Mouse (Mus musculus): ENCODE data around the gene Lrmp. TPM values are rescaled to one million over a fixed set of nuclear protein-coding genes. Genes with fewer than 3 reads are reported as not detected.

Lrmp gene
- polyA plus RNA-seq, 1 experiment from 2014 or later: 1.8 TPM

GRCm38 (mm10) chr6:145160581-145160980 lies 45.1 kb downstream of the Lrmp start:
- Histone ChIP-seq H3K36me3 (replicated peaks) (no peaks in the 10 kb centered on the region), H3K4me1 (0 out of 2 replicates have a peak, but pooled peaks cover 4% of the 10 kb centered on the region), H3K4me3 (no peak overlapping the region), H3K9me3 (peaks cover 4% of the 10 kb centered on the region; the same call in 1 of the 2 replicates), H3K27me3 (ENCODE audit: poor library complexity, severe bottlenecking) (no peaks in the 10 kb centered on the region), H3K27ac (no peak overlapping the region)
- 68% methylated on average over 5 of the region's 5 CpGs for WGBS
- DNase-seq (ENCODE audit: extremely low spot score, low spot score): no peak

- no peak overlapping the region for H3K27ac ChIP-seq
- 87% methylated on average over 14 of the region's 14 CpGs for WGBS
- H3K27me3 ChIP-seq (ENCODE audit: poor library complexity, severe bottlenecking): peaks cover 53% of the 10 kb centered on the region
- H3K9me3 ChIP-seq: no peaks in the 10 kb centered on the region
- peaks cover 47% of the 10 kb centered on the region for H3K4me1 ChIP-seq
- H3K4me3 ChIP-seq: no peak overlapping the region
- no peaks in the 10 kb centered on the region for H3K36me3 ChIP-seq (replicated peaks)
- DNase-seq (ENCODE audit: extremely low spot score, low spot score): no peak
Observed at GRCm38 (mm10) chr6:145171892-145172606, 56.6 kb downstream of the Lrmp start.

GRCm38 (mm10) chr6:145173781-145174191 lies 58.3 kb downstream of the Lrmp start:
- 1% methylated on average over 11 of the region's 11 CpGs for WGBS
- peak overlapping the region; percentile 78 for H3K27ac ChIP-seq
- H3K36me3 ChIP-seq (replicated peaks): no peaks in the 10 kb centered on the region
- H3K9me3 ChIP-seq: no peaks in the 10 kb centered on the region
- H3K4me1 ChIP-seq: peaks cover 55% of the 10 kb centered on the region
- peak overlapping the region; percentile 36 for H3K4me3 ChIP-seq
- H3K27me3 ChIP-seq (ENCODE audit: poor library complexity, severe bottlenecking): peaks cover 69% of the 10 kb centered on the region
- peak; percentile 62 for DNase-seq (ENCODE audit: extremely low spot score, low spot score)

GRCm38 (mm10) chr6:145175571-145175981 lies 60.1 kb downstream of the Lrmp start:
- H3K4me1 ChIP-seq: peaks cover 60% of the 10 kb centered on the region
- no peak overlapping the region for H3K4me3 ChIP-seq
- peaks cover 74% of the 10 kb centered on the region for H3K27me3 ChIP-seq (ENCODE audit: poor library complexity, severe bottlenecking)
- 38% methylated on average over 9 of the region's 9 CpGs for WGBS
- H3K9me3 ChIP-seq: no peaks in the 10 kb centered on the region
- no peak for DNase-seq (ENCODE audit: extremely low spot score, low spot score)
- no peak overlapping the region for H3K27ac ChIP-seq
- H3K36me3 ChIP-seq (replicated peaks): no peaks in the 10 kb centered on the region

DNA sequence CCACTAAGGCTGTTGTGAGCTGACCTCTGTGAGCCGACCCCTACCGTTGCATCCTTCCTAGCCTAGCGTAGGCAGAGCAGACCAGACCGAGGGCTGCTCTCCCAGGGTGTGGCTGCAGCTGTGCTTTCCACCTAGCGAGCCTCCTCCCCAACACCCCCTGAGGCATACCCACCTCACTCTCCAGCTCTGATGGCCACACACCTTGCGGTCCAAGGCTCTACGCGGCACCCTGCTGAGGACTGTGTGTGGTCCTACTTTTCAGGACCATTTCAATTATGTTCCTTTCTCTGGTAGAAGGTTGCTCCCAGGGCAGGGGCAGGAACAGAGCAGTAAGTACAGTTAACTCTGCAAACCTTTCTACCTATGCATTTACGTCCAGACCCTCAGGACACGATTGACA lies 61.0 kb downstream of the Lrmp start:
- H3K9me3 ChIP-seq: no peaks in the 10 kb centered on the region
- H3K27ac ChIP-seq: no peak overlapping the region
- H3K4me3 ChIP-seq: no peak overlapping the region
- peaks cover 71% of the 10 kb centered on the region for H3K27me3 ChIP-seq (ENCODE audit: poor library complexity, severe bottlenecking)
- 42% methylated on average over 10 of the region's 10 CpGs for WGBS
- DNase-seq (ENCODE audit: extremely low spot score, low spot score): no peak
- H3K36me3 ChIP-seq (replicated peaks): no peaks in the 10 kb centered on the region
- peaks cover 60% of the 10 kb centered on the region for H3K4me1 ChIP-seq

DNA sequence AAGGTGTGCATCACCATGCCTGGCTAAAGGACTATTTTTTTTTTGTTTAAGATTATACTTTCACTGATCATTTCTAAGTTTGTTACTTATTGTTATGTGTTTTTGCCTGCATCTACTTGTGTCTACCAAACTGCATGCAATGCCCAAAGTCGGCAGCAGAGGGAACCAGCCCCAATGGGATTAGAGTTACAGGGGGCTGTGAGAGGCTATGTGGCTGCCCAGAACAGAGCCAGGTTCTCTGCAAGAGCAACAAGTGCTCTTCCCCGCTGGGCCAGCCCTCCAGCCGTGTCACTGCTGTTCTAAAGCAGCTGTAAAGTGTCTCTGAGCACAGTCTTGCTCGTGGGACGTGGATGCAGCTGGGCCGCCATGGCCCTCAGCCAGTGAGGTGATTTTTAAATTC lies 64.2 kb downstream of the Lrmp start:
- Histone ChIP-seq H3K36me3 (replicated peaks) (no peaks in the 10 kb centered on the region), H3K27me3 (ENCODE audit: poor library complexity, severe bottlenecking) (peaks cover 45% of the 10 kb centered on the region), H3K9me3 (no peaks in the 10 kb centered on the region), H3K4me3 (no peak overlapping the region), H3K27ac (no peak overlapping the region), H3K4me1 (peaks cover 36% of the 10 kb centered on the region)
- peak; percentile 67 for DNase-seq (ENCODE audit: extremely low spot score, low spot score)
- 33% methylated on average over 6 of the region's 6 CpGs for WGBS

- Histone ChIP-seq H3K36me3 (replicated peaks) (no peaks in the 10 kb centered on the region), H3K27me3 (ENCODE audit: poor library complexity, severe bottlenecking) (peaks cover 21% of the 10 kb centered on the region), H3K4me3 (no peak overlapping the region), H3K4me1 (peaks cover 12% of the 10 kb centered on the region), H3K9me3 (no peaks in the 10 kb centered on the region), H3K27ac (no peak overlapping the region)
- DNase-seq (ENCODE audit: extremely low spot score, low spot score): no peak
- WGBS: 82% methylated on average over 8 of the region's 8 CpGs
Observed at GRCm38 (mm10) chr6:145182044-145182443, 66.6 kb downstream of the Lrmp start.

DNA sequence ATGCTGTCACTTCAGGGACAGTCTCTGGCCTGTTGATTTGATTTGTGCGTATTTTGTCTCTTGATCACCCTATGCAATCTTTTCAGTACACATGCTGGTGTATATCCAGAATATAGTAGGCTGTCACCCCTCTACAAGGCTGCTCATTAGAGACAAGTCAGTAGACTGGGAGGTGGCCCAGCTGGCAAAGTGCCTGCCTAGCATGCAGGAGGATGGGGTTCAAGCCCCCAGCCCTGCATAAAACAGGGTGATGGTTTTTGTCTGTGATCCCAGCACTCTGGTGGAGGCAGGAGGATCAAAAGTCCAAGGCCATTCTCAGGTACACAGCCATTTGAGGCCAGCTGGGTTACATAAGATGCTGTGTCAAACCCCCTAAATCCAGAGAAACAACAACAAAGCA lies 70.6 kb downstream of the Lrmp start:
- Histone ChIP-seq H3K27me3 (ENCODE audit: poor library complexity, severe bottlenecking) (no peaks in the 10 kb centered on the region), H3K36me3 (replicated peaks) (no peaks in the 10 kb centered on the region), H3K9me3 (no peaks in the 10 kb centered on the region), H3K4me1 (0 out of 2 replicates have a peak, but pooled peaks cover 8% of the 10 kb centered on the region), H3K27ac (no peak overlapping the region), H3K4me3 (no peak overlapping the region)
- no peak for DNase-seq (ENCODE audit: extremely low spot score, low spot score)
- 93% methylated on average over 1 of the region's 1 CpGs for WGBS

DNA sequence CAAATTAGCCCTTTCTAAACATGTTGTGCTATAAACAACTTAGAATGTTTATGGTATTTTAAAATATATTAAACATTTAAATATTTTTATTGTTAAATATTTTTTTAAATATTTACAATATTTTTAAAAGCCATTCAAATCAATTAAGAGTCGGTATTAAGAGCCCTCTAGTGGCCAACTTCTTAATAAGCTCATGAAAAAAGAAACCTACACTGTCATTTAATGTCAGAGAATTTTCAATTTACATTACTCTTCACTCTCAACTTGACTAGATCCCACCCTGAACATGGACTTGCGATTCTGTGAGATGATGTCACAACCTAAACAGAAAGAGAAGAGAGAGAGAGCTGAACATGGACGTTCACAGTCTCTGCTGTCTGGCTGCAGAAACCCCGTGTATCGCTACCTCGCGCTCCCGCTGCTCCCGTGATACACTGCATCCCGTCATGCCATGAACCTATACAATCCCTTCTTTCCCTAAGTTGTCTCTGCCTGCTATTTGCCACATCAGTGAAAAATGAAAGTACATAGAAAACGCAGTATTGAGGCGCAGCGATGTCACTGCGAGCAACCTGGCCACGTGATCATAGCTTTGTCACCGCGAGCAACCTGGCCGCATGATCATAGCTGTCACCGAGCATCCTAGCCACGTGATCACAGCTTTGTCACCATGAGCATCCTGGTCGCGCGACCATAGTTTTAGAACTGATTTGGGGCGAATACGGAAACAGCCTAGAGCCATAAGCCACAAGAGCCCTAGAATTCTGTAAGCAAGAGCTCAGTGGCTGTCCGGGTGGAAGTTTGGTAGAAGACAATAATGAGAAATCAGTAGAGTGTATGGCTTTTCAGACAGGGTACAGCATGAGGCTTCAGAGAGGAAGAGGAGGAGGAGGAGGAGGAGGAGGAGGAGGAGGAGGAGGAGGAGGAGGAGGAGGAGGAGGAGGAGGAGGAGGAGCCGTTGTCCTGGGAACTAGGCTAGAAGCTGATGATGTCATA lies 71.9 kb downstream of the Lrmp start:
- no peaks in the 10 kb centered on the region for H3K9me3 ChIP-seq
- no peaks in the 10 kb centered on the region for H3K27me3 ChIP-seq (ENCODE audit: poor library complexity, severe bottlenecking)
- DNase-seq (ENCODE audit: extremely low spot score, low spot score): no peak
- 0 out of 2 replicates have a peak, but pooled peaks cover 8% of the 10 kb centered on the region for H3K4me1 ChIP-seq
- no peaks in the 10 kb centered on the region for H3K36me3 ChIP-seq (replicated peaks)
- WGBS: 64% methylated on average over 27 of the region's 27 CpGs
- peak overlapping the region; percentile 42 for H3K4me3 ChIP-seq
- 0 out of 2 replicates have a peak overlapping the region, but pooled peaks have one; percentile 21 for H3K27ac ChIP-seq

GRCm38 (mm10) chr6:145193038-145193437 lies 77.6 kb downstream of the Lrmp start:
- no peak overlapping the region for H3K27ac ChIP-seq
- H3K4me3 ChIP-seq: no peak overlapping the region
- no peaks in the 10 kb centered on the region for H3K9me3 ChIP-seq
- DNase-seq (ENCODE audit: extremely low spot score, low spot score): no peak
- H3K27me3 ChIP-seq (ENCODE audit: poor library complexity, severe bottlenecking): no peaks in the 10 kb centered on the region
- H3K36me3 ChIP-seq (replicated peaks): no peaks in the 10 kb centered on the region
- 0 out of 2 replicates have a peak, but pooled peaks cover 3% of the 10 kb centered on the region for H3K4me1 ChIP-seq
- 92% methylated on average over 3 of the region's 3 CpGs for WGBS

- Histone ChIP-seq H3K27ac (no peak overlapping the region), H3K9me3 (no peaks in the 10 kb centered on the region), H3K4me3 (no peak overlapping the region), H3K4me1 (0 out of 2 replicates have a peak, but pooled peaks cover 2% of the 10 kb centered on the region), H3K27me3 (ENCODE audit: poor library complexity, severe bottlenecking) (no peaks in the 10 kb centered on the region), H3K36me3 (replicated peaks) (no peaks in the 10 kb centered on the region)
- 85% methylated on average over 11 of the region's 11 CpGs for WGBS
- DNase-seq (ENCODE audit: extremely low spot score, low spot score): no peak
Observed at GRCm38 (mm10) chr6:145193446-145193845, 78.0 kb downstream of the Lrmp start.

DNA sequence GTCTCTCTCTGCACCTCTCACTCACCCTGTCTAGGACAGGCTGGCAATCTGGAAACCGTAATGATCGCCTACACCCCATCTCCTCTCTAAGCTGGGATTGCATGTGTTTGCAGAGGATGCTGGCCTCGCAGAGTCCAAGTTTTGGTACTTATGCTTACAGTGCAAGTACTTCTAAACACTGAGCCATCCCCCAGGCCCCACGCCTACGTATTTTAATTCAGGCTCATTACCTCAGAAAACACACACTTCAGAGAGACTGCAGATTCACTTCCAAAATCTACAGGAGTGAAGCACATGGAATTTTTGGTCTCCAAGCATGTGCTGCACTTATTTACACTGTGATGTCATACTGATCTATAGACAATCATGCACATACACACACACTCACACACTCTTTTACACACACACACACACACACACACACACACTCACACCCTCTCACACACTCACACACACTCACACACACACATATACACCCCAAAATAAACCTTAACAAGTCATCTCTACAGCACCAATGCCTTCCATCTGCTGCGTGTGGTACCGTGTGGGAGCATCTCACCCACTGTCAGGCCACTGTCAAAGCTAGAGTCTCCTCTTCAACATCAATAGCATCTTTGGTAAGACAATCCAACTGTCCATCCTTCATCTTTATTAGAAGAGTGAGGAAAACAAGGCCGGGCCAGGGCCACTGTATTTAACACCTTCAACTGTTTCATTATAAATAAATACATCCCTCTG lies 82.7 kb downstream of the Lrmp start:
- Histone ChIP-seq H3K4me3 (no peak overlapping the region), H3K9me3 (no peaks in the 10 kb centered on the region), H3K4me1 (0 out of 2 replicates have a peak, but pooled peaks cover 2% of the 10 kb centered on the region), H3K36me3 (replicated peaks) (no peaks in the 10 kb centered on the region), H3K27ac (no peak overlapping the region), H3K27me3 (ENCODE audit: poor library complexity, severe bottlenecking) (no peaks in the 10 kb centered on the region)
- no peak for DNase-seq (ENCODE audit: extremely low spot score, low spot score)
- WGBS: 95% methylated on average over 8 of the region's 8 CpGs

Data from forebrain, embryonic 10.5 days (tissue).